Mouse (Mus musculus): Measurements from ENCODE around the gene Fcgr2b. TPM values are rescaled to one million over a fixed set of nuclear protein-coding genes. Genes with fewer than 3 reads are reported as not detected.
"Not testable (repeated sequence)": the region's sequence is repeated elsewhere in the genome, so short reads cannot be mapped to it uniquely, and the experiment has no call there.

Fcgr2b gene
- total RNA-seq, 2 experiments from 2014 or later, result 2.7 to 4.4 TPM

- DNase-seq (ENCODE audit: low spot score in 2 of 2), result no peak
- H3K4me3 ChIP-seq, result no peak overlapping the region
- TF ChIP-seq CTCF (conservative IDR thresholded peaks at IDR 0.05), result no peak
- H3K27ac ChIP-seq, result no peak overlapping the region
Measured at GRCm38 (mm10) chr1:170972494-170972893, 3.9 kb downstream of the Fcgr2b start.

GRCm38 (mm10) chr1:170968576-170968975 lies 7.8 kb downstream of the Fcgr2b start:
- Histone ChIP-seq H3K4me3 (no peak overlapping the region), H3K27ac (no peak overlapping the region)
- TF ChIP-seq CTCF (conservative IDR thresholded peaks at IDR 0.05), result no peak
- no peak for DNase-seq (ENCODE audit: low spot score in 2 of 2)

DNA sequence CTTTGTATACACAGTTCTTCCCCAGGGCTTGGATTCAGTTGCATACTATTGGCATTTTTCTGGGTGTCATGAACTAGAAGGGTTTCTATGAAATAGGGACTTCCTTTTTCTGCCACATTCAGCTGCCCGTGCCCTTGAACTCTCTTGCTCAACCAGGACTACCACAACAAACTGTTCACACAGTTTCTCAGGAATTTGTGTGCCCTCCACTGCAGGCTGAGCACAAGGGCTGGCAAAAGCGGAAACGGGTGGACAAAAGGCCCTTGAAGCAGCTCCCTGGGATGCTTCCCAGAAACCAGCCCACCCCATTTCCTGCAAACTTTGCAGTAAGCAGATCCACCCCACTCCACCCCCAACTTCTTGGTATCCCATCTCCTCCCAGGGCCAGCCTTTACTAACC lies 8.8 kb downstream of the Fcgr2b start:
- no peak for DNase-seq (ENCODE audit: low spot score in 2 of 2)
- no peak for TF ChIP-seq CTCF (conservative IDR thresholded peaks at IDR 0.05)

GRCm38 (mm10) chr1:170963087-170963486 lies 13.3 kb downstream of the Fcgr2b start:
- TF ChIP-seq CTCF (conservative IDR thresholded peaks at IDR 0.05), result no peak

More for the DNA sequence above, 8.8 kb downstream of the Fcgr2b start:
- H3K4me3 ChIP-seq, result no peak overlapping the region
- H3K27ac ChIP-seq, result no peak overlapping the region

DNA sequence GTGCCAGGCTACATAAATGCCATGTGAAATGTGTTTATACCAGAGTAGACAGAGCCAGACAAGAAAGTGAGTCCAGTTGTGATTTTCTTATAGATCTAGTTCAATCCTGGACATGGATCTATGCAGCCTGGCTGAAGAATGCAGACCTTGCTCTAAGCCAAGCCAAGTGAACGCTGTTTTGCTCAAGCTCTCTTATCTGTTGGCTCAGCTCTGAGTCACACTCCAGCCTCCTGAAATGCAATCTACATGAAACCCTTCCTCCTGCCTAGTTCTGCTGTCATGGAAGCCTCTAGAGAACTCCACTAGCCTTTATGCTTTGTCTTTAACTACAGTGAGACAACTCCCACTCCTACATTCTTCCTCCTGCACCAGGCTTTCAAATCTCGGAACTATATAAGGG lies 14.0 kb downstream of the Fcgr2b start:
- TF ChIP-seq CTCF (conservative IDR thresholded peaks at IDR 0.05), result no peak

More at GRCm38 (mm10) chr1:170963087-170963486, 13.3 kb downstream of the Fcgr2b start:
- Histone ChIP-seq H3K4me3 (no peak overlapping the region), H3K27ac (no peak overlapping the region)
- DNase-seq (ENCODE audit: low spot score in 2 of 2), result no peak

GRCm38 (mm10) chr1:170961101-170961500 lies 15.2 kb downstream of the Fcgr2b start:
- no peak for DNase-seq (ENCODE audit: low spot score in 2 of 2)
- no peak overlapping the region for H3K4me3 ChIP-seq
- no peak overlapping the region for H3K27ac ChIP-seq
- TF ChIP-seq CTCF (conservative IDR thresholded peaks at IDR 0.05), result no peak

More for the DNA sequence above, 14.0 kb downstream of the Fcgr2b start:
- no peak for DNase-seq (ENCODE audit: low spot score in 2 of 2)
- Histone ChIP-seq H3K27ac (no peak overlapping the region), H3K4me3 (no peak overlapping the region)

DNA sequence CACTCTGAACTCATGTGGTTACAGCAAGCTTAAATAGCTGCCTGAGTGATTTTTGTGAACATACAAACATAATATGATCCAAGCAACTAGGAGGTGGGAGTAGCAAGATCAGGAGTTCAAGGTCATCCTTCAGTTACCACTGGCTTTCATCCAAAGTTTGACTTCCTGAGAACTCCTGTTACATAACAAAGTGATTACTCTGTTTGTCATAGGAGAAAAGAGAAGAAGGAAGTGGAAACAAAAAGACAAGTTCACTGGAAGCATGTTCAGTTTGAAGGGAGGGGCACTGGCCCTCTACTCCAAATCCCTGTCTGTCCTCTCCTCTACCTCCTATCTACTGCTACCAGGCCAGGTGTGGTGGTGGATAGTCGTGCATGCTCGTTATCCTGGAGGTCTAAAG lies 16.6 kb downstream of the Fcgr2b start:
- no peak overlapping the region for H3K4me3 ChIP-seq
- TF ChIP-seq CTCF (conservative IDR thresholded peaks at IDR 0.05), result no peak
- H3K27ac ChIP-seq, result no peak overlapping the region
- DNase-seq (ENCODE audit: low spot score in 2 of 2), result no peak

DNA sequence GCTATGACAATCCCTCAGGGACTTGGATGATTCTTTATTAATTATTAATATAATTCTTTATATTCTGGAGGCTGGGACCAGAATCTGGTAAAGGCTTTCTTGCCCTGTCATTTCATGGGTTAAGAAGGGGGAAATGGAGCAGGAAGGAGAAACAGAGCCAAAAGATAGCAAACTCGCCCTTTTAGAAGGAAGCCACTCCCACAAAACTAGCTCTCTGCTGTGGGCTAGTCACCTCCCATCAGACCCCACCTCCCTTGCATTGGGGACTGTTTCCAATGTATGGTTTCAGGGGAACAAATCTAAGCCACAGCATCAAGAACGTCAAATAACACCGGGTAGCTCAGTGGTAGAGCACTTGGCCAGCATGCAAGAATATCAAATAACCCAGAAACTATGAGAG lies 18.1 kb downstream of the Fcgr2b start:
- no peak overlapping the region for H3K27ac ChIP-seq
- no peak for DNase-seq (ENCODE audit: low spot score in 2 of 2)
- no peak overlapping the region for H3K4me3 ChIP-seq
- TF ChIP-seq CTCF (conservative IDR thresholded peaks at IDR 0.05), result no peak

- DNase-seq (ENCODE audit: low spot score in 2 of 2), result no peak
- H3K27ac ChIP-seq, result no peak overlapping the region
- no peak overlapping the region for H3K4me3 ChIP-seq
- no peak for TF ChIP-seq CTCF (conservative IDR thresholded peaks at IDR 0.05)
Measured at GRCm38 (mm10) chr1:170953192-170953591, 23.2 kb downstream of the Fcgr2b start.

- no peak overlapping the region for H3K27ac ChIP-seq
- no peak for DNase-seq (ENCODE audit: low spot score in 2 of 2)
- TF ChIP-seq CTCF (conservative IDR thresholded peaks at IDR 0.05), result no peak
- H3K4me3 ChIP-seq, result no peak overlapping the region
Measured at GRCm38 (mm10) chr1:170950772-170951171, 25.6 kb downstream of the Fcgr2b start.

GRCm38 (mm10) chr1:170944908-170945307 lies 31.4 kb downstream of the Fcgr2b start:
- not testable (repeated sequence) for H3K4me3 ChIP-seq

DNA sequence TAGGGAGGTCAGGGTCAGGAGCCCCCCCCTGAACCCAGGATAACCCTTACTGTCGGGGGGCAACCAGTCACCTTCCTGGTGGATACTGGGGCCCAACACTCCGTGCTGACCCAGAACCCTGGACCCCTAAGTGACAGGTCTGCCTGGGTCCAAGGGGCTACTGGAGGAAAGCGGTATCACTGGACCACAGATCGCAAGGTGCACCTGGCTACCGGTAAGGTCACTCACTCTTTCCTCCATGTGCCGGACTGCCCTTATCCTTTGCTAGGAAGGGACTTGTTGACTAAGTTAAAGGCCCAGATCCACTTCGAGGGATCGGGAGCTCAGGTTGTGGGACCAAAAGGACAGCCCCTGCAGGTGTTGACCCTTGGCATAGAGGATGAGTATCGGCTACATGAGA lies 32.2 kb downstream of the Fcgr2b start:
- not testable (repeated sequence) for H3K27ac ChIP-seq; DNase-seq (ENCODE audit: low spot score in 2 of 2); H3K4me3 ChIP-seq

More at GRCm38 (mm10) chr1:170944908-170945307, 31.4 kb downstream of the Fcgr2b start:
- H3K27ac ChIP-seq; DNase-seq (ENCODE audit: low spot score in 2 of 2): not testable (repeated sequence)

DNA sequence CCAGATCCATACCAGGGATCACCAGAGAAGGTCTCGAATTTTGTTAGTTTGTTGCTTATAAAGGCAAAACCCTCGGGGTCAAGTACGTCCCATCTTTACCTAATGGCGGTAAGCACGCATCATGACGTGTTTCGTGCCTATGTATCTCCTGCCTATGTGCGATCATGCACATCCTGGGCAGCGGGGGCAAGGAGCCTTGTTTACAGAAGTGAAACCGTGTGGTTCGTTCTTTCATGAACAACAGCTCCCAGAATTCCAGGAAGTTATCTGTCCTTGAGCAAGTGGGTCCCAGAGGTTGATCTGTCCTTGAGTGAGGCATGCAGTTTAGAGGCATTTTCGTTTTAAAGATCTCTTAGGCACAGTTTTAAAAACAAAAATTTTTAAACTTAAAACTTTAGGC lies 37.1 kb downstream of the Fcgr2b start:
- no peak overlapping the region for H3K4me3 ChIP-seq
- DNase-seq (ENCODE audit: low spot score in 2 of 2), result no peak
- no peak for TF ChIP-seq CTCF (conservative IDR thresholded peaks at IDR 0.05)
- H3K27ac ChIP-seq, result no peak overlapping the region

DNA sequence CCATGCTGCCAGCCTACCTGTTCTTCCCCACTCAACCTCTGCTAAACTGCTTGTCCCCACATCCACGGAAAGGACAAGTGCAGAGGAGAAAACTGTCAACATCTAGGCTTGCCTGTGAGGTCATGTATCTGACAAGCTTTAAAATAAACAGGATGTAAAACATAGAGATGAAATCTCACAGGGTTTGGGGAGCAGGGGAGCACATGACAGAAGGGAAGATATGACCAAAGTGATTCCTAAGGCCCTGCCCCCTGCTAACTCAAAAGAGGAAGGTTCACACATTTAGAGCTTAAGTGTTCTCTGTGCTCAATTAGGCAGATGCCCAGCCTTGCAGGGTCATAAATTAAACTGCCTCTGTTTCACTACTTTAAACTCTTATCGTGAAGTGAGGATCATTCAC lies 42.0 kb downstream of the Fcgr2b start:
- no peak overlapping the region for H3K4me3 ChIP-seq
- no peak for DNase-seq (ENCODE audit: low spot score in 2 of 2)
- no peak for TF ChIP-seq CTCF (conservative IDR thresholded peaks at IDR 0.05)
- H3K27ac ChIP-seq, result no peak overlapping the region

- Histone ChIP-seq H3K27ac (no peak overlapping the region), H3K4me3 (no peak overlapping the region)
- no peak for TF ChIP-seq CTCF (conservative IDR thresholded peaks at IDR 0.05)
- DNase-seq (ENCODE audit: low spot score in 2 of 2), result no peak
Measured at GRCm38 (mm10) chr1:170933940-170934339, 42.4 kb downstream of the Fcgr2b start.
